Mouse (Mus musculus) stomach, embryonic 16.5 days (tissue): ENCODE data around the gene Zc3h10. TPM values are rescaled to one million over a fixed set of nuclear protein-coding genes. Genes with fewer than 3 reads are reported as not detected.

Experiments
- ATAC-seq: fragments of 200-750 bp; cut with Nextera tagmentation; 2 replicates; pipeline ENCODE4 v1.8.0; 2017; ENCODE audit warnings: moderate number of reproducible peaks, moderate TSS enrichment; ENCODE audit not compliant: insufficient read depth, low FRiP score
- H3K27ac ChIP-seq: fragments of 300-500 bp; sonication (generic); 2 replicates; pipeline ENCODE4 v1.5.1; 2014; ENCODE audit warnings: low read length
- H3K27me3 ChIP-seq: fragments of 300-500 bp; sonication (generic); 2 replicates; pipeline ENCODE4 v1.6.1; 2014; ENCODE audit warnings: low read length, control low read depth, mixed read lengths; ENCODE audit not compliant: control insufficient read depth, insufficient read depth
- H3K36me3 ChIP-seq: fragments of 300-500 bp; sonication (generic); 2 replicates; pipeline ENCODE4 v1.6.1; 2014; ENCODE audit warnings: low read length; ENCODE audit not compliant: control insufficient read depth, insufficient read depth
- H3K4me1 ChIP-seq: fragments of 300-500 bp; sonication (generic); 2 replicates; pipeline ENCODE4 v1.6.1; 2014; ENCODE audit warnings: low read length, control low read depth, mixed read lengths; ENCODE audit not compliant: control insufficient read depth, insufficient read depth
- H3K4me2 ChIP-seq: fragments of 300-500 bp; sonication (generic); 2 replicates; pipeline ENCODE4 v1.6.1; 2014; ENCODE audit warnings: low read depth, low read length, mixed read lengths
- H3K4me3 ChIP-seq: fragments of 300-500 bp; sonication (generic); replicated peaks from 2 replicates; pipeline ENCODE4 v1.5.1; 2014; ENCODE audit warnings: mild to moderate bottlenecking, low read length
- H3K9ac ChIP-seq: fragments of 300-500 bp; sonication (generic); 2 replicates; pipeline ENCODE4 v1.6.1; 2014; ENCODE audit warnings: low read length
- H3K9me3 ChIP-seq: fragments of 300-500 bp; sonication (generic); replicated peaks from 2 replicates; pipeline ENCODE4 v1.6.1; 2016; ENCODE audit warnings: low read length, control low read depth; ENCODE audit not compliant: control insufficient read depth
- WGBS: fragments of 180-500 bp; shearing (Covaris S2); extraction: QIAGEN DNeasy Blood & Tissue Kit; methylation state at CpG from one replicate; pipeline ENCODE4 v1.1.7; 2014; 5-methylcytosine and 5-hydroxymethylcytosine counted together
- polyA plus RNA-seq: library from polyadenylated mRNA; unstranded; fragments of >200 nt; fragmentation: Nextera tagmentation; extraction: Ambion mirVana; gene quantifications from 2 replicates; pipeline ENCODE4 v1.2.1, GENCODE M21; 2015

Zc3h10 gene
- polyA plus RNA-seq: 10.7 and 10.8 TPM in 2 replicates

GRCm38 (mm10) chr10:128547361-128548032 lies at the start of gene Zc3h10:
Gene Zc3h10 (minus strand): TSS chr10:128547774.
- peak within 1 kb of the TSS; percentile 82 for H3K4me2 ChIP-seq
- ATAC-seq: peak; percentile 92
- H3K27ac ChIP-seq: peak within 1 kb of the TSS; percentile 95
- H3K4me1 ChIP-seq: peaks cover 6% of the 10 kb centered on the region; the same call in 1 of the 2 replicates
- H3K36me3 ChIP-seq: peaks cover 12% of the 10 kb centered on the region
- WGBS: under 1% methylated on average over 50 of the region's 50 CpGs
- H3K9ac ChIP-seq: peak within 1 kb of the TSS; percentile 96
- no peaks in the 10 kb centered on the region for H3K27me3 ChIP-seq
- H3K9me3 ChIP-seq: no peaks in the 10 kb centered on the region
- peak within 1 kb of the TSS; percentile 67 for H3K4me3 ChIP-seq

DNA sequence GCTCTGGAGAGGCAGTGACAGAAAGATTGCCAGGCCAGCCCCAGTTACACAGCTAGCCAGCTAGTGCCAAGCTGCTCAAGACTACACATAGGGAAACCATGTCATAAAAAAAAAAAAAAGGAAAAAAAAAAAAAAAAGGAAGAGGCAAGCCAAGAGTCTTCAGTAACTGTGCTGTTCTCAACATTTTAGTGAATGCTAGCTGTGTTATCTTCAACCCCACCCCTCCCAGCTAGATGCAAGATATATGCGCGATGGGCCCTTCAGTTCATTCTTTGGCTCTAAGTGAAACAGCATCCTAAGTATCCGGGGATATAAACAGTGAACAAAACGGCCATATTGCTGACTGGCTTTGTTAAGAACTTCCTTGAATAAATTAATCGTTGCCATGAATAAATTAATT lies 45.2 kb upstream of the Zc3h10 start:
- Histone ChIP-seq H3K27ac (no peak overlapping the region), H3K9ac (no peak overlapping the region), H3K27me3 (0 out of 2 replicates have a peak, but pooled peaks cover 12% of the 10 kb centered on the region), H3K4me3 (no peak overlapping the region), H3K4me2 (no peak overlapping the region), H3K36me3 (no peaks in the 10 kb centered on the region), H3K4me1 (no peaks in the 10 kb centered on the region), H3K9me3 (no peaks in the 10 kb centered on the region)
- ATAC-seq: no peak
- WGBS: 75% methylated on average over 5 of the region's 5 CpGs

GRCm38 (mm10) chr10:128591436-128591835 lies 43.9 kb upstream of the Zc3h10 start:
- Histone ChIP-seq H3K9me3 (no peaks in the 10 kb centered on the region), H3K4me3 (no peak overlapping the region), H3K36me3 (no peaks in the 10 kb centered on the region), H3K9ac (no peak overlapping the region), H3K4me1 (0 out of 2 replicates have a peak, but pooled peaks cover 4% of the 10 kb centered on the region), H3K4me2 (no peak overlapping the region), H3K27me3 (0 out of 2 replicates have a peak, but pooled peaks cover 12% of the 10 kb centered on the region), H3K27ac (no peak overlapping the region)
- ATAC-seq: no peak
- whole genome bisulfite sequencing: 76% methylated on average over 6 of the region's 6 CpGs

- no peaks in the 10 kb centered on the region for H3K36me3 ChIP-seq
- 0 out of 2 replicates have a peak, but pooled peaks cover 12% of the 10 kb centered on the region for H3K27me3 ChIP-seq
- peak overlapping the region; percentile 77 for H3K9ac ChIP-seq
- H3K9me3 ChIP-seq: no peaks in the 10 kb centered on the region
- WGBS: under 1% methylated on average over 40 of the region's 43 CpGs
- H3K27ac ChIP-seq: peak overlapping the region; percentile 97
- peaks cover 10% of the 10 kb centered on the region; the same call in 1 of the 2 replicates for H3K4me1 ChIP-seq
- peak overlapping the region; percentile 97 for H3K4me2 ChIP-seq
- peak; percentile 2; the same call in 1 of the 2 replicates for ATAC-seq
- peak overlapping the region; percentile 74 for H3K4me3 ChIP-seq
Observed at GRCm38 (mm10) chr10:128590193-128590690, 42.7 kb upstream of the Zc3h10 start.

GRCm38 (mm10) chr10:128589464-128590192 lies 42.1 kb upstream of the Zc3h10 start, which contains the start of gene Erbb3:
Gene Erbb3 (minus strand): TSS chr10:128589652.
- peak; percentile 77 for ATAC-seq
- H3K4me2 ChIP-seq: peak within 1 kb of the TSS; percentile 97
- peak within 1 kb of the TSS; percentile 74 for H3K4me3 ChIP-seq
- H3K9me3 ChIP-seq: no peaks in the 10 kb centered on the region
- no peaks in the 10 kb centered on the region for H3K36me3 ChIP-seq
- peak within 1 kb of the TSS; percentile 77 for H3K9ac ChIP-seq
- peak within 1 kb of the TSS; percentile 97 for H3K27ac ChIP-seq
- H3K4me1 ChIP-seq: peaks cover 10% of the 10 kb centered on the region; the same call in 1 of the 2 replicates
- under 1% methylated on average over 43 of the region's 43 CpGs for WGBS
- H3K27me3 ChIP-seq: 0 out of 2 replicates have a peak, but pooled peaks cover 12% of the 10 kb centered on the region

DNA sequence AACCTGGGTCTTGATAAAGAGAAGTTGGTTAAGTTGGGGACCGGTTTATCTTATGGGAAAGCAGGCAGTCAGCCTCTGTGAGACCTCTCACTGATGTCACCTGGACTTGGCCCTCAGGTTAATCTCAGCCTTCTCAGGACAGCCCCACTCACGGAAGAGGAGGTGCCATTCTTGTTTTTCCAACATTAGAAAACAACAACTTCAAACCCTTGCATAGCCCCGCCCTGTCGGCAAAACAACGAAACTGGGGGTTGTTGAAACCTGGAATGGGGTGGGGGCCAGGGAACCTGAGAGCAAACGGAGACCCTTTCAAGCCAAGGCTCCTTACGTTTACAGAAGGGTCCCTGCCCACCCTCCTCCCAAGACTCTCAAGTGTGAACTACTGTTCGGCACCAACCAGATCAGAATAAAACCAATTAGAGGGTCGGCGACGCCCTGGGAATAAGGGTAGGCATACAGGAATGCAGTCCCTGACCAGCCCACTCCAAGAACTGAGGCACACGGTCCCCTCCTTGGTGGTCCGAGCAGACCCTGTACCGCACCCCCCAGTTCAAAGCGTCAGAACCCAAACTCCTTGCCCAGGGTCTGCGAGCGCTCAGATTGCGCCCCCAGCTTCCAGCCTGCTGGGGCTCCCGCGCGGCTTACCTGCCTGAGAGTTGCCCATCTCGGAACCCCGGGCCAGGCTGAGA lies 41.3 kb upstream of the Zc3h10 start:
- Histone ChIP-seq H3K4me2 (peak overlapping the region; percentile 97), H3K4me1 (peaks cover 13% of the 10 kb centered on the region; the same call in 1 of the 2 replicates), H3K36me3 (no peaks in the 10 kb centered on the region), H3K27me3 (0 out of 2 replicates have a peak, but pooled peaks cover 12% of the 10 kb centered on the region), H3K27ac (peak overlapping the region; percentile 97), H3K4me3 (peak overlapping the region; percentile 74), H3K9me3 (no peaks in the 10 kb centered on the region), H3K9ac (peak overlapping the region; percentile 77)
- 3% methylated on average over 23 of the region's 23 CpGs for WGBS
- no peak for ATAC-seq

DNA sequence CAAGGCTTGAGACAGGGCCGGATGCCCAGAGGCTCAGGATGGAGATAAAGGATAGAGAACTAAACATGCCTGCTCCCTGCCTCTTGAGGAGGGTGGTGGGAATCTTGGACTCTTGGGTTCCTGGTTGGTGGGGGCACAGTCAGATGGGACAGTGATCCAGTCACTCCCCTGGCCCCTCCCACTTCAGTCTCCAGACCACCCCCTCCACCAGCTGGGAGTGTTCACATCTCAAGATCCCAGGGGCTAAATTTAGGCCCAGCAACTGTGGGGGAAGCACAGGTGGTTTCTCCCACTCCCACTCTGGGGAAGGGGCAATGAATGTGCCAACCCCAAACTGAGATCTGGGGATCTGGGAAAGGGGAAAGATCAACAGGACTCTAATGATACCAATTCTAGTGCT lies 40.6 kb upstream of the Zc3h10 start:
- peaks cover 21% of the 10 kb centered on the region; the same call in 1 of the 2 replicates for H3K4me1 ChIP-seq
- H3K27ac ChIP-seq: peak overlapping the region; percentile 97
- H3K9me3 ChIP-seq: no peaks in the 10 kb centered on the region
- H3K4me3 ChIP-seq: peak overlapping the region; percentile 74
- 0 out of 2 replicates have a peak, but pooled peaks have one; percentile 0 for ATAC-seq
- peak overlapping the region; percentile 97 for H3K4me2 ChIP-seq
- H3K36me3 ChIP-seq: no peaks in the 10 kb centered on the region
- H3K27me3 ChIP-seq: 0 out of 2 replicates have a peak, but pooled peaks cover 12% of the 10 kb centered on the region
- WGBS: 50% methylated on average over 1 of the region's 1 CpGs
- peak overlapping the region; percentile 77 for H3K9ac ChIP-seq

- no peaks in the 10 kb centered on the region for H3K36me3 ChIP-seq
- H3K4me1 ChIP-seq: peaks cover 22% of the 10 kb centered on the region; the same call in 1 of the 2 replicates
- H3K27ac ChIP-seq: peak overlapping the region; percentile 97
- 37% methylated on average over 8 of the region's 8 CpGs for WGBS
- peak overlapping the region; percentile 97 for H3K4me2 ChIP-seq
- H3K9me3 ChIP-seq: no peaks in the 10 kb centered on the region
- peak overlapping the region; percentile 51 for H3K9ac ChIP-seq
- peak overlapping the region; percentile 74 for H3K4me3 ChIP-seq
- ATAC-seq: peak; percentile 27
- H3K27me3 ChIP-seq: 0 out of 2 replicates have a peak, but pooled peaks cover 12% of the 10 kb centered on the region
Observed at GRCm38 (mm10) chr10:128587697-128588096, 40.1 kb upstream of the Zc3h10 start.
